Mouse (Mus musculus): ENCODE measurements around the gene Relch.

The Relch gene

GRCm38 (mm10) chr1:105786731-105787357 lies 123.2 kb downstream of the Relch start:
- in situ Hi-C loops (cut with MboI, MseI), result no loop called here

- in situ Hi-C loops (cut with MboI, MseI), result no loop called here
These were observed 126.4 kb downstream of the Relch start for GRCm38 (mm10) chr1:105790103-105790502.

GRCm38 (mm10) chr1:105794670-105795069 lies 131.0 kb downstream of the Relch start:
- in situ Hi-C loops (cut with MboI, MseI), result no loop called here

GRCm38 (mm10) chr1:105795705-105796104 lies 132.0 kb downstream of the Relch start:
- in situ Hi-C loops (cut with MboI, MseI), result no loop called here

GRCm38 (mm10) chr1:105800570-105800969 lies 136.9 kb downstream of the Relch start:
- in situ Hi-C loops (cut with MboI, MseI), result no loop called here

GRCm38 (mm10) chr1:105801252-105801651 lies 137.6 kb downstream of the Relch start:
- in situ Hi-C loops (cut with MboI, MseI), result no loop called here

GRCm38 (mm10) chr1:105802941-105803340 lies 139.3 kb downstream of the Relch start:
- in situ Hi-C loops (cut with MboI, MseI), result no loop called here

GRCm38 (mm10) chr1:105804285-105804684 lies 140.6 kb downstream of the Relch start:
- in situ Hi-C loops (cut with MboI, MseI), result no loop called here
